Mouse (Mus musculus): ENCODE measurements at regions not wholly inside any gene's neighbourhood (a gene's known extent, or its start where the extent isn't known, plus 50 kb on each side); places are given as distances from the start of the nearest gene placed in this dataset.

DNA sequence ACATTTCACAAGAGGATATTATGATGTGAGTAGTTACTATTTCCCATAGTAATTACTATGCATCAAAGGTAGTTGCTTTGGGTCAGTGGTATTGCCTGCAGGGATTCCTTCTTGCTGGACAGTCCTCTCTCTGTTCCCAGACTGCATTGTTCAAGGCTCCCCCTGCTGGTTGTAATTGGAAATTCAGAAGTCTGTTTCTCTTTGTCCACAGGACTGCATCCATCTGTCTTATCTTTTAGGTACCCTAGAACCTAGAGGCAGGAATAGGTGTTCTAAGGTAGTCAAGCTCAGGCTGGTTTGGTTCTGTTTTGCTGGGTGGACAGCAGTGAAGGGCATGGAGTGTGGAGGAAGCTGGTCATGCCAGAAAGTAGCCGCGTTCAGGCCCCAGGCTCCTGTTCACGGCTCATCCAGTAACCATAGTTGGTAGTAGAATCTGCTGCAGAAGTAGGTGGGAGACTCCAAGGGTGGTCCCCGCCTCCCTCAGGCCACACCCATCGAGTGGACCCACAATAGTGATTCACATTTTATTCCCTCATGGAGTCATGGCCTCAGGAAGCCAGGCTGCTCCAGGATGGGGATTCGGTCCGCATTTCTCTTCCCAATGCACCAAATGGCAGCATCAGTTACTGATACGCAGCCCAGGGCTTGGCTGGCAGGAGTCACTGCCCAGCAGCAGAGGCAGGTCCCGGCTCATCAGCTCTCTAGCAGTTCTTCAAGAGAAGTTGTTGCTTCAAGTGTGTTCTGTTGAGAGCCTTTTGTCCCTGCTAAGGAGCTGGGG lies 51.7 kb upstream of the Caprin1 start:
- DNase-seq: peak; percentile 30 to 56

- no peak for DNase-seq
Measured at GRCm38 (mm10) chr2:103849766-103850530, 52.5 kb upstream of the Caprin1 start.

DNA sequence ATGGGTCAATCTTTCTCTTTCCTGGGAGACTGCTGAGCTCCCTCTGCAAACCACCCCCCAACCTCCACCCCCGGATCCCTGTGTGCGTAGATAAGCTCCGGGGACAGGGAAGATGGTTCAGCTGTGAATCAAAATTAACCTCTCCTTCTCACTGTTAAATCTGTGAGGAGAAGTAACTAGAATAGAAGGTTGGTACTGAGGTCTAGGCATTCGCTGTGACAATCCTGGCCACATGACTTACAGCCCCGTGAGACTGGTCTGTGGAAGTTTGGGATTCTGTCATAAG lies 53.0 kb upstream of the Caprin1 start:
- no peak for DNase-seq

GRCm38 (mm10) chr2:103851171-103851570 lies 53.7 kb upstream of the Caprin1 start:
- no peak for DNase-seq

GRCm38 (mm10) chr2:103861226-103861625 lies 63.8 kb upstream of the Caprin1 start:
- DNase-seq: no peak

GRCm38 (mm10) chr2:103864254-103864653 lies 66.8 kb upstream of the Caprin1 start:
- no peak for DNase-seq

GRCm38 (mm10) chr2:103865319-103866171 lies 68.1 kb upstream of the Caprin1 start:
- DNase-seq: peak; percentile 25 to 72

- no peak for DNase-seq
Measured at GRCm38 (mm10) chr2:103867241-103867957, 70.0 kb upstream of the Caprin1 start.

DNA sequence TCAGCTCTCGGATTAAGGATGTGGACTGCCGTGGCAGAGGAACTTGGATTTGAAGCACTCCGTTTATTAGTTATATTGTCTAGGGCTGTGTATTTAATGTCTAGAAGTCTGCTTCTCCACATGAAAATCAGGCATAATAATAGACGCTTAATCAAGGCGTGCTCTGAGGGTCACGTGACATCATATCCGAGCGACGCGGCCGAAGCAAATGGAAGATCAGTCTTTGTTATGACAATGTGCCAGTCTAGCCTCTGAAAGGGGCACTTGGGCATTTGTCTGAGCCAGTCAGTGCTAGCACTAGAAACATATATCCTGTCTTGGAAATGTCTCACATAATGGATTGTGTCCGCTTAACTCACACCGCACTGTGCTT lies 70.5 kb upstream of the Caprin1 start:
- no peak for DNase-seq

GRCm38 (mm10) chr2:103868655-103869054 lies 71.2 kb upstream of the Caprin1 start:
- DNase-seq: no peak

DNA sequence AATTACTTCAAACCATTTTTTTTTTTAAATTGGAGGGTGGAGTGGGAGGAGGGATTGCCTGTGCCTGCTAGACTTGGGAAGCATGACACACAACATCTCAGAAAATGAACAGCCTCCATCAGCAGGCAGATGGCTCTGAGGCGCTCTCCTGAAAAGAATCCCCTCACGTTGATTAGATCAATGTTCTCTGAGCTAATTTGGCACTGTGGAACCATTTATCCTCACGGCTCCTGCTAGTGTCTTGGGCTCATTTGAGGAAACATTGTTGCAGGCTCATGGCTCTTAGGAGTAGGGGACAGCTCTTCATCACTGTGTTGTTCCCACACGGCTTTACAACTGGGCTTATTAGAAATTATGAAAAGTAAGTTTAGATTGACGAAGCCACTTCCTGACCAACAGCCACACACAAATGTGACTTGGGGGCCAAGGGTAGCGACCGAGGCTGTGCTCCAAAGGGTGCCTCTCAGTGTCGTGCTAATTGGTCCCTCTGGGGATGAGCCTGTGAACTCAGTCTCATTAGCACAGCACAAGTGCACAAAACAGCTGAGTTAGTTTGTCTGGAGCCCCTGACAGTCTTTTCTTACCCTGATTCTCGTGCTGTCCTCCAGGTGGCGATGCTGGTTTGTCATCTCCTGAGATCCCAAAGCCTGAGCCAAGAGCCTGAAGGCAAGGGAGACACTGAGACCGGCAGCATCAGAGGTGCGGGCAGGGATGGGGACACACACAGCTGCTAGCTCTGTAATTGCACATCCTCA lies 74.2 kb upstream of the Caprin1 start:
- peak; percentile 71 to 74 for DNase-seq

DNA sequence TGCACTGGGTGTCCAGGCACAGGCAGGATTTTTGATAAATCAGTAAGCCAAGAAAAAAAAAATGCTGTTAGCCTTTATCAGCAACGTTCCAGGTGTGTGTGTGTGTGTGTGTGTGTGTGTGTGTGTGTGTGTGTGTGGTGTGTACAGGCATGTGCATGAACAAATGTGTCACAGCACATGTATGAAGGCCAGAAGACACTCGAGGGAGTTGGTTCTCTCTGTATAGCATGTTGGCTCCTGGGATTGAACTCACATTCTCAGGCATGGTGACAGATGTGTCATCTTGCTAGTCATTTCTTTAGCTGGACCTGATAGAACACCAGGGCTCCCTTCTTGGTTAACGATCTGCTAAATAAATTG lies 74.8 kb upstream of the Caprin1 start:
- no peak for DNase-seq

DNA sequence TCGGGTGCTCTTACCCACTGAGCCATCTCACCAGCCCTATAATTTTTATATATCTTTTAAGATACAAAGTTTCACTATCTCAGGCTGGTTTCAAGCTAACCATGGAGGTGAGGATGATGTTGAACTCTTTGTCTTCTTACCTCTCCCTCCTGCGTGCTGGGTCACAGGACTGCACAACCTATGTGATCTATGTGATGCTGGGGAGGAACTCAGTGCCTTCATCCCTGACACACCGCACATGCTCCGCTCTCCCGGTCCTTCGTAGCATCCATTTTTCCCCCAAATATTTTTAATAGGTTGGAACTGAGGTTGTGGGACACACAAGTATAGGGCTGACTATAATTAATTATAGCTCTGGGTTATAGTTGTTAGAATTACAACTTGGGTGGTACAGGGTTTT lies 75.9 kb upstream of the Caprin1 start:
- no peak for DNase-seq

GRCm38 (mm10) chr2:103874466-103874865 lies 77.0 kb upstream of the Caprin1 start:
- DNase-seq: no peak

GRCm38 (mm10) chr2:103875754-103876153 lies 78.3 kb upstream of the Caprin1 start:
- DNase-seq: no peak

- no peak for DNase-seq
Measured at GRCm38 (mm10) chr2:103876236-103876635, 78.8 kb upstream of the Caprin1 start.

GRCm38 (mm10) chr2:103881026-103881763 lies 76.6 kb upstream of the Lmo2 start:
- DNase-seq: no peak

DNA sequence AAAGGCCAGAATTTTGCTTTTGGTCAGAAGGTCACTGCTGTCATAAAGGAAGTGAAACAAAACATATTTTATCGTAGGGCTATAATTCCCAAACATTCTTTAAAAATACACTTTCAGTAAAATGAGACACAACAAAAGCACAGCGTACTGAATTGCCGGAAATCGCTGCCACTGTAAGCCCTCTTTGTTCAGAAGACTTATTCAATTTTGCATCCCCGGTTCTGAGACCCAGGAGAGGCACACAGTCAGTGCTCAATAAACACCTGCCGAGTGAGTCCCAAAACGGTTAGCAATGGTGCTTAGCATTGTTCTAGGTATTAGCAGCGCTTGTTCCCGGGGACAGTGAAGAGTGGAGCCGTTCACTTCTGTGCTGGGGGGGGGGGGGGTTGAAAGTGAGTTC lies 72.9 kb upstream of the Lmo2 start:
- no peak for DNase-seq

DNA sequence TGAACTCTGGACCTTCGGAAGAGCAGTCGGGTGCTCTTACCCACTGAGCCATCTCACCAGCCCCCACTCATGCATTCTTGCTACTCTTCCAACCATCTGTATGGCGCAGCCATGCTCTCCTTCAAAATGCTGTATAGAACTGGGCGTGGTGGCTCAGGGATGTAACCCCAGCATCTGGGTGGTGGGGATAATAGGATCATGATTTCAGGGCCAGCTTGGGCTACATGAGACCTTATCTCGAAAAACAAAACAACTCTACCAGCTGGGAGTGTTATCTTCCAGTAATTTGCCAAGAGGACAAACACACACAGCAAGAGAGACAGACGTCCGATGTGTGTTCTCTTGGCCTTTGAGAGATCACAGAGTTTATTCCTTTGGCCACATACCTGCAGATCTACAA lies 69.8 kb upstream of the Lmo2 start:
- no peak for DNase-seq

DNA sequence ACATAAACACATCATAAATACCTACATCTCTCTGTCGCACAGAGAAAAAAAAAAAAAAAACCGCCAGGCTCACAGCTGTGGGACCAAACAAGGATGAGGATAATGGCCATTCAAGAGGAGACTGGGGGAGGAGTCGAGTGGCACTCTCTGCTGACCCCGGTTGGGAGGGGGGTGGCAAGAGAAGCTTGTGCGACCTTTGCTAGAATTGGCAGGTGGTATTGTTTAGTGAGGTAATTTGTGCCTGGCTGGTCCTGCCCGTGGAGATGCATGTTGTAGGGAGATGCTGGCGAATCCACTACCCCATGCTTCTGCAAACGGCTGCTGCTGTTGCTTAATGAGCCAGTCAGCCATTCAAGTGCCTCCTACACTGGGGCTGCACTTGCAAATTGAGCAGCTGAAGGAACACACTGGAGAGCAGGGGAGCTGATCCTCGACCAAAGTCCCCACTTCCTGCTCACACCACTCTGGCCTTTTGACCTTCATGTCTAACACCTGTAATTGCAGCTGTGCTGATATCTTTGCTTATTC lies 66.5 kb upstream of the Lmo2 start:
- no peak for DNase-seq

DNA sequence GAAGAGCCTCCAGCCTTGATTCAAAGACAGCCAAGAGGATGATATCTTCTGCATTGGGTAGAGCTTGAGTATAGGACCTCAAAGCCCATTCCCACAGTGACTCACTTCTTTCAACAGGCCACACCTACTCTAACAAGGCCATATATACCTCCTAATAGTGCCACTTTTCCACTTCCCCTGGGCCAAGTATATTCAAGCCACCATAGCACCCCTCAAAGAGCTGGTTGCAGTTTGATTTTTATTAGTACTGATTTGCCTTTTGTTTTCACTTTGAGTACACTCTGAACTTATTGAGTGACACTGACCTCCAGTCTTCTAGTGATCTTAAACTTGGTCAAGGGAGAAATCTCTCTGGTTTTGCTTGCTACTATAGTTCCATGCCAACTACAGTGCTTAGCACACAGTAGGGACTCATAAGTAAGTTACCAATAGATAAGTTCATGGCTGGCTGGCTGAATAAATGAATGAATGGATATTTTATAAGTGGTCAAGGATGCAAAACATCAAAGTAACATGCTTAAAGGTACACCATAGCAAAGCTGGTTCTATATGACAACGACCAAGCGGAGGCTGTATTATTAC lies 64.5 kb upstream of the Lmo2 start:
- no peak for DNase-seq
